Comparison of ENCODE assay signal across 9 mouse cellular contexts in genomic region chr17:71617974-71618373, GRCm38 (mm10). TPM values are rescaled to one million over a fixed set of nuclear protein-coding genes. Genes with fewer than 3 reads are reported as not detected.
DNase-seq lines count a peak whose midpoint lies in the region; ATAC-seq and TF ChIP-seq lines count a peak whose summit lies in the region.
"Had no signal": no experiment of that assay in that cellular context is flagged by ENCODE, and none has a peak within 500 bp of the region (broad histone marks: within the 10 kb centered on the region; RNA-seq: fewer than 3 reads in every experiment).

No protein-coding gene starts in this region.

- peak overlapping the region; percentile 70 for H3K4me2 ChIP-seq in lung, embryonic 14.5 days
- peak overlapping the region; percentile 82 for H3K4me2 ChIP-seq in neural tube, embryonic 13.5 days

- peaks cover 4% of the 10 kb centered on the region; the same call in 1 of the 2 replicates for H3K4me1 ChIP-seq in lung, embryonic 14.5 days (ENCODE audit: insufficient read depth)
- H3K4me1 ChIP-seq in bone marrow, adult 2 months (ENCODE audit: control insufficient read depth, insufficient read depth, low read length) = no peaks in the 10 kb centered on the region
- H3K4me1 ChIP-seq in neural tube, embryonic 13.5 days (replicated peaks) = peaks cover 29% of the 10 kb centered on the region

- no peak for TF ChIP-seq POLR2A in bone marrow, adult 2 months (IDR thresholded peaks at IDR 0.05; ENCODE audit: borderline replicate concordance, control insufficient read depth, low read depth, low read length)

- DNase-seq in lung, embryonic 14.5 days = no peak
- DNase-seq in lung, adult 18-20 months = no peak
- peak; percentile 76 for DNase-seq in induced T-regulatory cell, adult 2 months (ENCODE audit: low read depth)
- no peak for DNase-seq in right cerebral cortex, postnatal 4 days
- DNase-seq in testis, postnatal 14 days (ENCODE audit: low spot score) = no peak
- DNase-seq in urinary bladder, postnatal 14 days (ENCODE audit: low spot score) = no peak
- DNase-seq: adrenal gland, postnatal 36 days had no signal

- ATAC-seq in lung, embryonic 14.5 days (ENCODE audit: insufficient read depth) = no peak
- no peak for ATAC-seq in neural tube, embryonic 13.5 days (ENCODE audit: low read depth)

- H3K9me3 ChIP-seq in lung, embryonic 14.5 days (ENCODE audit: low read depth, low read length) = no peaks in the 10 kb centered on the region
- H3K9me3 ChIP-seq in neural tube, embryonic 13.5 days = no peaks in the 10 kb centered on the region

- peak overlapping the region; percentile 93; the same call in 1 of the 2 replicates for H3K9ac ChIP-seq in lung, embryonic 14.5 days
- no peak overlapping the region for H3K9ac ChIP-seq in neural tube, embryonic 13.5 days

- TF ChIP-seq CTCF in lung, embryonic 14.5 days (IDR thresholded peaks at IDR 0.05; ENCODE audit: low read depth) = no peak
- no peak for TF ChIP-seq CTCF in bone marrow, adult 2 months (IDR thresholded peaks at IDR 0.05; ENCODE audit: control insufficient read depth, insufficient read depth, low read length)

- H3K27me3 ChIP-seq in lung, embryonic 14.5 days (ENCODE audit: insufficient read depth, low read length) = no peaks in the 10 kb centered on the region
- no peaks in the 10 kb centered on the region for H3K27me3 ChIP-seq in neural tube, embryonic 13.5 days

- 55% methylated on average over 4 of the region's 4 CpGs for whole genome bisulfite sequencing in lung, embryonic 14.5 days
- WGBS in bone marrow, adult 2 months = 21% methylated on average over 4 of the region's 4 CpGs
- 82% methylated on average over 4 of the region's 4 CpGs for WGBS in neural tube, embryonic 13.5 days

- H3K4me3 ChIP-seq in lung, embryonic 14.5 days (ENCODE audit: low read depth, low read length) = peak overlapping the region; percentile 100
- peak overlapping the region; percentile 72 for H3K4me3 ChIP-seq in bone marrow, adult 2 months (replicated peaks; ENCODE audit: control insufficient read depth, low read depth, low read length)
- 0 out of 2 replicates have a peak overlapping the region, but pooled peaks have one; percentile 100 for H3K4me3 ChIP-seq in neural tube, embryonic 13.5 days

- H3K27ac ChIP-seq in lung, embryonic 14.5 days (ENCODE audit: low read depth) = no peak overlapping the region
- H3K27ac ChIP-seq in bone marrow, adult 2 months (ENCODE audit: control insufficient read depth, insufficient read depth, low read depth, low read length, poor library complexity) = no peak overlapping the region
- H3K27ac ChIP-seq in neural tube, embryonic 13.5 days (replicated peaks) = no peak overlapping the region

- H3K36me3 ChIP-seq in lung, embryonic 14.5 days (ENCODE audit: insufficient read depth) = peaks cover 13% of the 10 kb centered on the region
- H3K36me3 ChIP-seq in neural tube, embryonic 13.5 days = peaks cover 2% of the 10 kb centered on the region; the same call in 1 of the 2 replicates

RNA-seq across cellular contexts. Expression of gene Wdr43, which starts 2.3 kb away (rescaled TPM):
- 95.5 and 102 TPM in 2 replicates for polyA plus RNA-seq in lung, embryonic 14.5 days (2014; fragmentation: Nextera tagmentation; extraction: Ambion mirVana)
- polyA plus RNA-seq in bone marrow, adult 2 months (2011; ENCODE audit: insufficient read depth, insufficient read length, low replicate concordance, missing spikeins) = 39.1 and 74.0 TPM in 2 replicates
- polyA plus RNA-seq in neural tube, embryonic 13.5 days (2015; fragmentation: Nextera tagmentation; extraction: Ambion mirVana) = 45.6 and 49.9 TPM in 2 replicates

RNA-seq across cellular contexts. Expression of gene Togaram2, which starts 55.1 kb away (rescaled TPM):
- 0.51 and 0.61 TPM in 2 replicates for polyA plus RNA-seq in lung, embryonic 14.5 days (2014; fragmentation: Nextera tagmentation; extraction: Ambion mirVana)
- polyA plus RNA-seq in bone marrow, adult 2 months (2011; ENCODE audit: insufficient read depth, insufficient read length, low replicate concordance, missing spikeins) = not detected in 2 replicates
- 0.15 and 0.29 TPM in 2 replicates for polyA plus RNA-seq in neural tube, embryonic 13.5 days (2015; fragmentation: Nextera tagmentation; extraction: Ambion mirVana)
